Comparison of ENCODE assay signal across 21 mouse cellular contexts in genomic region chr9:83654601-83655000, GRCm38 (mm10).
"Had no signal": no experiment of that assay in that cellular context is flagged by ENCODE, and none has a peak within 500 bp of the region (broad histone marks: within the 10 kb centered on the region; RNA-seq: fewer than 3 reads in every experiment).

No protein-coding gene starts in this region.

- ATAC-seq: hindbrain, postnatal 0 days; intestine, postnatal 0 days had no signal

- H3K4me1 ChIP-seq: limb, embryonic 12.5 days; liver, embryonic 13.5 days; liver, embryonic 15.5 days had no signal

- H3K27me3 ChIP-seq: heart, embryonic 12.5 days; hindbrain, embryonic 15.5 days; limb, embryonic 12.5 days; liver, embryonic 13.5 days; liver, embryonic 15.5 days had no signal

- H3K4me2 ChIP-seq: heart, embryonic 12.5 days; hindbrain, embryonic 13.5 days; hindbrain, embryonic 15.5 days; limb, embryonic 12.5 days; liver, embryonic 11.5 days; liver, embryonic 13.5 days; liver, embryonic 15.5 days had no signal

- H3K9ac ChIP-seq: heart, embryonic 12.5 days; hindbrain, embryonic 13.5 days; hindbrain, embryonic 15.5 days; limb, embryonic 12.5 days; liver, embryonic 13.5 days; liver, embryonic 15.5 days had no signal

- H3K27ac ChIP-seq: hindbrain, embryonic 13.5 days; hindbrain, embryonic 15.5 days; hindbrain, postnatal 0 days; layer of hippocampus, adult 2 months; left cerebral cortex, adult 2 months; limb, embryonic 10.5 days; limb, embryonic 12.5 days; liver, embryonic 13.5 days; liver, embryonic 15.5 days had no signal

- DNase-seq: gastrocnemius, postnatal 14 days; gastrocnemius, postnatal 36 days; heart, postnatal 14 days; kidney, adult 18-20 months; kidney, adult 8-10 months; kidney, postnatal 10 days; kidney, postnatal 25 days; kidney, postnatal 4 days; liver; liver, embryonic 13.5 days had no signal

- H3K9me3 ChIP-seq: hindbrain, embryonic 13.5 days; hindbrain, embryonic 15.5 days; limb, embryonic 10.5 days; liver, embryonic 13.5 days; liver, embryonic 15.5 days had no signal

- H3K4me3 ChIP-seq: heart, embryonic 12.5 days; hindbrain, embryonic 13.5 days; hindbrain, embryonic 15.5 days; layer of hippocampus, adult 2 months; left cerebral cortex, adult 2 months; limb, embryonic 10.5 days; limb, embryonic 12.5 days; liver, embryonic 13.5 days; liver, embryonic 15.5 days had no signal

- H3K36me3 ChIP-seq: heart, embryonic 12.5 days; hindbrain, embryonic 13.5 days; hindbrain, embryonic 15.5 days; limb, embryonic 10.5 days; limb, embryonic 12.5 days; liver, embryonic 13.5 days; liver, embryonic 15.5 days had no signal
